Mouse (Mus musculus): Measurements from ENCODE around the gene Zfp661. TPM values are rescaled to one million over a fixed set of nuclear protein-coding genes. Genes with fewer than 3 reads are reported as not detected.

Zfp661 gene
- polyA plus RNA-seq, 1 experiment from 2014 or later, result 8.9 TPM

DNA sequence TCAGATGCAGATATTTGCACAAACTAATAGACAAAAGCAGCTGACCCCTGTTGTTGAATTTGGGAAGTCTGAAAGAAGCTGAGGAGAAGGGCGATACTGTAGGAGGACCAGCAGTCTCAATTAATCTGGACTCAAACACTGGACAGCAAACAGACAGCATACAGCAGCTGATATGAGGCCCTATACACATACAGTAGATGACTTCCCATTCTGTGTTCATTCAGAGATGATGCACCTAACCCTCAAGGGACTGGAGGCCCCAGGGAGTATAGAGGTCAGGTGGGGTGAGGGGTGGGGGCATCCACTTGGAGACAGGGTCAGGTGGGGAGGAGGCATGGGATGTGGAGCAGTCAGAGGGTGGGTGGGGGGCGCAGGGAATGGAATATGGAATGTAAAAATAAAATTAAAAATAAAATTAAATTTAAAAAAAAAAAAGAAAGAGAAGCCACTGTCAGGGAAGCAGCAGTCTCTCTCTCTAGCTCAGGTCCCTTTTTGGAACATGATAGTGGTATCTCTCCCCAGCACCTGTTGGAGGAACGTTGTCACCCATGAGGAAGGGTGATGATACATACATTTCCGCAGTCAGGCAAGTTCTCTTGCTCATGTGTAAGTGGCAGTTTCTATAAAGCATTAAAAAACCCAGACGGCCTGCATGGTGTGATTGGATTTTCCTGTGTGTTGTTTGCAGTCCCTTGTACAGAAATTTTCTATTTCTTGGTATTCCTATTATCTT lies 38.4 kb downstream of the Zfp661 start:
- H3K27ac ChIP-seq (ENCODE audit: low read depth, low read length), result no peak overlapping the region
- WGBS, result 76% methylated on average over 5 of the region's 5 CpGs
- no peaks in the 10 kb centered on the region for H3K36me3 ChIP-seq (ENCODE audit: control insufficient read depth, insufficient read depth, low read length)
- H3K27me3 ChIP-seq (ENCODE audit: control insufficient read depth, insufficient read depth, low read length), result no peaks in the 10 kb centered on the region
- no peak overlapping the region for H3K4me2 ChIP-seq (ENCODE audit: low read depth, low read length, severe bottlenecking)
- H3K4me1 ChIP-seq (replicated peaks; ENCODE audit: control insufficient read depth, insufficient read depth, low read length), result no peaks in the 10 kb centered on the region
- no peaks in the 10 kb centered on the region for H3K9me3 ChIP-seq (ENCODE audit: control insufficient read depth, low read length)
- DNase-seq (ENCODE audit: low spot score) (peak; percentile 20), ATAC-seq (replicated peaks; ENCODE audit: low FRiP score) (no peak)
- no peak overlapping the region for H3K4me3 ChIP-seq (ENCODE audit: low read depth, low read length)
- H3K9ac ChIP-seq (ENCODE audit: low read length), result no peak overlapping the region

DNA sequence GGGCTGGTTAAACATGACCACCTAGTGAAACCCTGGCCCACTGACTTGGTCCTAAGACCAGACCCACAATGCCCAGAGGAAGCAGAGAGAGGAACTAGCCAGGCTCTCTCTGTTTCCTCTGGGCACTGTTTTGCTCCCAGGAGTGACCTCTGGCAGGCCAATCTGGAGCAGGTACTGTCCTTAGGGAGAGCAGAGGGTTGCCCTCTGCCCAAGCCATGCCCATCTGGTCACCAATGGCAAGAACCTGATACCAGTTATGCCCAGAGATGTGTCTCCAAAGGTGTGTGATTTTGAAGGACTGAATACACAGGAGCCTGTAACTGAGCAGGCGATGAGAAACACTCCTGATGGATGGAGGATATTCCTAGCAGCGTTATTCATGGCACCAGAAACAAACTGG lies 45.2 kb downstream of the Zfp661 start:
- no peak for ATAC-seq (replicated peaks; ENCODE audit: low FRiP score)

GRCm38 (mm10) chr2:127541185-127541584 lies 45.7 kb downstream of the Zfp661 start, which contains the start of gene Prom2:
Prom2 (minus strand) TSS chr2:127541467.
- peak within 1 kb of the TSS; percentile 31; the same call in 1 of the 2 replicates for H3K4me2 ChIP-seq (ENCODE audit: low read depth, low read length, severe bottlenecking)
- no peaks in the 10 kb centered on the region for H3K9me3 ChIP-seq (ENCODE audit: control insufficient read depth, low read length)
- H3K4me1 ChIP-seq (replicated peaks; ENCODE audit: control insufficient read depth, insufficient read depth, low read length), result 0 out of 2 replicates have a peak, but pooled peaks cover 2% of the 10 kb centered on the region
- DNase-seq (ENCODE audit: low spot score), result no peak
- 0 out of 2 replicates have a peak within 1 kb of the TSS, but pooled peaks have one; percentile 1 for H3K4me3 ChIP-seq (ENCODE audit: low read depth, low read length)
- 4% methylated on average over 29 of the region's 29 CpGs for WGBS
- ATAC-seq (replicated peaks; ENCODE audit: low FRiP score), result no peak
- H3K9ac ChIP-seq (ENCODE audit: low read length), result no peak within 1 kb of the TSS
- H3K36me3 ChIP-seq (ENCODE audit: control insufficient read depth, insufficient read depth, low read length), result no peaks in the 10 kb centered on the region
- H3K27me3 ChIP-seq (ENCODE audit: control insufficient read depth, insufficient read depth, low read length), result peaks cover 34% of the 10 kb centered on the region
- no peak within 1 kb of the TSS for H3K27ac ChIP-seq (ENCODE audit: low read depth, low read length)

More for the DNA sequence above, 45.2 kb downstream of the Zfp661 start:
- Histone ChIP-seq H3K27me3 (ENCODE audit: control insufficient read depth, insufficient read depth, low read length) (peaks cover 34% of the 10 kb centered on the region), H3K4me3 (ENCODE audit: low read depth, low read length) (no peak overlapping the region), H3K4me2 (ENCODE audit: low read depth, low read length, severe bottlenecking) (no peak overlapping the region), H3K4me1 (replicated peaks; ENCODE audit: control insufficient read depth, insufficient read depth, low read length) (0 out of 2 replicates have a peak, but pooled peaks cover 2% of the 10 kb centered on the region), H3K27ac (ENCODE audit: low read depth, low read length) (no peak overlapping the region), H3K36me3 (ENCODE audit: control insufficient read depth, insufficient read depth, low read length) (no peaks in the 10 kb centered on the region), H3K9ac (ENCODE audit: low read length) (no peak overlapping the region), H3K9me3 (ENCODE audit: control insufficient read depth, low read length) (no peaks in the 10 kb centered on the region)
- DNase-seq (ENCODE audit: low spot score), result no peak
- WGBS, result 89% methylated on average over 2 of the region's 2 CpGs

DNA sequence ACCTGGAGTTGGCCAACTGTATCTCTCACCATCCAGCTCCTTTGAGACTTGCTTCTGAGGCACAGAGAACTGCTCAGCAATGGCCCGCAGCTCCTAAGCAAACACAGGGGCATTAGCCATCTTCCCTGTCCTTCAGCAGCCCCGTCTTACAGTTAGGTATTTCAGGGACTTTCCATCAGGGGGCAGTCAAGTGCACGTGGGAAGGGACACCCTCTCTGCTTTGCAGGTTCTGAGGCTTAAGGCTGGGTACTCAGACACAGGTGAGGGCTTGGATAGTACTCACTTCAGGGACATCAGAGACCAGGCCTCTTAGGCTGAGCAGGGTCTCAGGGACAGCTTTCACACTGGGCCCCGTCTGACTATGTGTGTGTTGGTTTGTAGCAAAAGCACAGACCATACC lies 47.4 kb downstream of the Zfp661 start:
- ATAC-seq (replicated peaks; ENCODE audit: low FRiP score) (no peak), DNase-seq (ENCODE audit: low spot score) (no peak)
- no peak overlapping the region for H3K9ac ChIP-seq (ENCODE audit: low read length)
- no peaks in the 10 kb centered on the region for H3K36me3 ChIP-seq (ENCODE audit: control insufficient read depth, insufficient read depth, low read length)
- H3K4me3 ChIP-seq (ENCODE audit: low read depth, low read length), result no peak overlapping the region
- no peak overlapping the region for H3K27ac ChIP-seq (ENCODE audit: low read depth, low read length)
- no peaks in the 10 kb centered on the region for H3K9me3 ChIP-seq (ENCODE audit: control insufficient read depth, low read length)
- peaks cover 34% of the 10 kb centered on the region for H3K27me3 ChIP-seq (ENCODE audit: control insufficient read depth, insufficient read depth, low read length)
- 0 out of 2 replicates have a peak, but pooled peaks cover 2% of the 10 kb centered on the region for H3K4me1 ChIP-seq (replicated peaks; ENCODE audit: control insufficient read depth, insufficient read depth, low read length)
- no peak overlapping the region for H3K4me2 ChIP-seq (ENCODE audit: low read depth, low read length, severe bottlenecking)
- WGBS, result 17% methylated on average over 4 of the region's 4 CpGs

DNA sequence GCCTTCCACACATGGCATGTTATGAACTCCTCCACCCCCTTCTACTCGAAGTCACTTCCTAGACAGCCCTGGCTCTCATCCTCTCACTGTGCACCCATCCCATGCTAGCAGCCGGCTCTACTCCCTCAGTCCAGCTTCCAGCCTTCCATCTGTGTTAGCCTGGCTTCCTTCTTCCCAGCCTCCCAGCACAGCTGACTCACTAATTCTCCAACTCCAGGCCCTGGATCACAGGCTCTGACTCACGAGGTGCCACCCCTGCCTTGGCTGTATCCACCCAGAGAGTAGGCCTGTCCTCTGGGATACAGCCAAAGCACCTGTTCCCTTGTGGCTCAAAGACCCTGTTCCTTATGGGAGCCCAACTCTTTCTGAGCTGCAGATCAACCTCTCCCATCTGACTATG lies 49.3 kb downstream of the Zfp661 start:
- no peak overlapping the region for H3K9ac ChIP-seq (ENCODE audit: low read length)
- DNase-seq (ENCODE audit: low spot score) (no peak), ATAC-seq (replicated peaks; ENCODE audit: low FRiP score) (no peak)
- no peaks in the 10 kb centered on the region for H3K9me3 ChIP-seq (ENCODE audit: control insufficient read depth, low read length)
- no peaks in the 10 kb centered on the region for H3K36me3 ChIP-seq (ENCODE audit: control insufficient read depth, insufficient read depth, low read length)
- no peak overlapping the region for H3K4me3 ChIP-seq (ENCODE audit: low read depth, low read length)
- H3K4me1 ChIP-seq (replicated peaks; ENCODE audit: control insufficient read depth, insufficient read depth, low read length), result 0 out of 2 replicates have a peak, but pooled peaks cover 2% of the 10 kb centered on the region
- WGBS, result 76% methylated on average over 3 of the region's 3 CpGs
- H3K27ac ChIP-seq (ENCODE audit: low read depth, low read length), result no peak overlapping the region
- peaks cover 29% of the 10 kb centered on the region for H3K27me3 ChIP-seq (ENCODE audit: control insufficient read depth, insufficient read depth, low read length)
- no peak overlapping the region for H3K4me2 ChIP-seq (ENCODE audit: low read depth, low read length, severe bottlenecking)

DNA sequence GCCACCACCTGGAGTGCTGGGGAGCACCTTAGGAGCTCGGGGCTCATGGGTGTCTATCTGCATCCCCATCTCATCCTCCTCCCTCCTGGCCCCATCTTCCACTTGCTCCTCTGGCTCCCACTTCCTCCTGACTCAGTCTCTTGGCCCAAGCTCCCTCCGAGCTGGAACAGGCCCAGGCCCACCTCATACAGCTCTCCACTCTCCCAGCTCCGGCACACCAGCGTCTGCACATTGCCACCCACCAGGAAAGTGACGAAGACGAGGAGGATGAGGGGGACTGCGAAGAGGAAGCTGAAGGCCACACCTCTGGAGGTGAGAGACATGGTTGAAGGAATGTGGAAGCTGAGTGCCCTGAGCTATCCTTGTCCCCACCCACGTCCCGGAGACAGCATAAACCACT lies 51.5 kb downstream of the Zfp661 start:
- no peak overlapping the region for H3K9ac ChIP-seq (ENCODE audit: low read length)
- no peaks in the 10 kb centered on the region for H3K36me3 ChIP-seq (ENCODE audit: control insufficient read depth, insufficient read depth, low read length)
- DNase-seq (ENCODE audit: low spot score) (no peak), ATAC-seq (replicated peaks; ENCODE audit: low FRiP score) (no peak)
- H3K4me3 ChIP-seq (ENCODE audit: low read depth, low read length), result no peak overlapping the region
- no peaks in the 10 kb centered on the region for H3K9me3 ChIP-seq (ENCODE audit: control insufficient read depth, low read length)
- 91% methylated on average over 9 of the region's 9 CpGs for WGBS
- H3K27me3 ChIP-seq (ENCODE audit: control insufficient read depth, insufficient read depth, low read length), result peaks cover 10% of the 10 kb centered on the region
- H3K27ac ChIP-seq (ENCODE audit: low read depth, low read length), result no peak overlapping the region
- no peaks in the 10 kb centered on the region for H3K4me1 ChIP-seq (replicated peaks; ENCODE audit: control insufficient read depth, insufficient read depth, low read length)
- H3K4me2 ChIP-seq (ENCODE audit: low read depth, low read length, severe bottlenecking), result no peak overlapping the region

DNA sequence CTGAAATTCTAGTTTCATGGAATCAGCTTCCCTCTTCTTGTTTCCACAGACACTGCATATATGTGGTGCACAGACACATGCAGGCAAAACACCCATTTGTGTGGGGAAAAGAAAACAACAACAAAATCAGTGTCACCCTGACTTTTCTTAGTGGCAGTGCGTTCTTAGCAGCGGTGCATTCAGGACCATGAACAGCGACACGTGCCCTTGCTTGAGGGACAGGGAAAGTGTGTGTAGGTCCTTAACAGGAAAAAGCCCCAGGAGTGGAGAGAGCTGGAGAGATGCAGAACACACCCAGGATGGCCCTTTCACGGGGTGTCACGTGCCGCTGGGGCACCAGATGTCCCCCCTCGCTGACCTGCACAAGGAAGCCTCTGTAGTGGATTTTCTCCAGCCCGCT lies 54.5 kb downstream of the Zfp661 start:
- no peak for ATAC-seq (replicated peaks; ENCODE audit: low FRiP score)
- Histone ChIP-seq H3K27ac (ENCODE audit: low read depth, low read length) (no peak overlapping the region), H3K9ac (ENCODE audit: low read length) (no peak overlapping the region), H3K27me3 (ENCODE audit: control insufficient read depth, insufficient read depth, low read length) (no peaks in the 10 kb centered on the region), H3K9me3 (ENCODE audit: control insufficient read depth, low read length) (no peaks in the 10 kb centered on the region), H3K36me3 (ENCODE audit: control insufficient read depth, insufficient read depth, low read length) (no peaks in the 10 kb centered on the region), H3K4me2 (ENCODE audit: low read depth, low read length, severe bottlenecking) (no peak overlapping the region), H3K4me3 (ENCODE audit: low read depth, low read length) (no peak overlapping the region), H3K4me1 (replicated peaks; ENCODE audit: control insufficient read depth, insufficient read depth, low read length) (no peaks in the 10 kb centered on the region)
- peak; percentile 62 for DNase-seq (ENCODE audit: low spot score)
- WGBS, result 15% methylated on average over 9 of the region's 9 CpGs

DNA sequence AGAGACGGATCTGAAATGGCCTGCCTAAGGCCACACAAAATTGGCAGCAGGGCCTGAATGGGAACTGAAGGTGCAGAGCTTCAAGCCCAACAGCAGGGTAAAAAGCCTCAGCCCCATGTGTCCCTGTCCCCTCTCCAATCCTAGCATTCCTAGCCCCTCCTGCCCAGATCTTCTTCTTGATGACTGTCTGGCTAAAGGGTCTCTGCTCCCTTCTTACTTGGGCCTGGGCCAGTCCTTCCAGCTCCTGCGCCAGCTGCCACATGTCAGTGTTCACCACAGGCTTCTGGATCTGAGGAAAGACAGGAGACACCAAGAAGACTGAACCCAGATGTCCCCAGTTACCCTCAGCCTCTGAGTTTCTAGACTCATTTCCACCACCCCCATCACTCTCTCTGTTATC lies 55.3 kb downstream of the Zfp661 start:
- no peaks in the 10 kb centered on the region for H3K36me3 ChIP-seq (ENCODE audit: control insufficient read depth, insufficient read depth, low read length)
- no peak for ATAC-seq (replicated peaks; ENCODE audit: low FRiP score)
- no peak for DNase-seq (ENCODE audit: low spot score)
- H3K27me3 ChIP-seq (ENCODE audit: control insufficient read depth, insufficient read depth, low read length), result no peaks in the 10 kb centered on the region
- H3K4me1 ChIP-seq (replicated peaks; ENCODE audit: control insufficient read depth, insufficient read depth, low read length), result no peaks in the 10 kb centered on the region
- H3K9me3 ChIP-seq (ENCODE audit: control insufficient read depth, low read length), result no peaks in the 10 kb centered on the region
- no peak overlapping the region for H3K4me2 ChIP-seq (ENCODE audit: low read depth, low read length, severe bottlenecking)
- no peak overlapping the region for H3K9ac ChIP-seq (ENCODE audit: low read length)
- 91% methylated on average over 2 of the region's 2 CpGs for WGBS
- no peak overlapping the region for H3K4me3 ChIP-seq (ENCODE audit: low read depth, low read length)
- H3K27ac ChIP-seq (ENCODE audit: low read depth, low read length), result no peak overlapping the region

- no peak overlapping the region for H3K4me3 ChIP-seq (ENCODE audit: low read depth, low read length)
- ATAC-seq (replicated peaks; ENCODE audit: low FRiP score), result no peak
- no peaks in the 10 kb centered on the region for H3K9me3 ChIP-seq (ENCODE audit: control insufficient read depth, low read length)
- no peak overlapping the region for H3K4me2 ChIP-seq (ENCODE audit: low read depth, low read length, severe bottlenecking)
- no peaks in the 10 kb centered on the region for H3K27me3 ChIP-seq (ENCODE audit: control insufficient read depth, insufficient read depth, low read length)
- no peak for DNase-seq (ENCODE audit: low spot score)
- H3K27ac ChIP-seq (ENCODE audit: low read depth, low read length), result no peak overlapping the region
- WGBS, result 80% methylated on average over 3 of the region's 3 CpGs
- H3K36me3 ChIP-seq (ENCODE audit: control insufficient read depth, insufficient read depth, low read length), result no peaks in the 10 kb centered on the region
- H3K4me1 ChIP-seq (replicated peaks; ENCODE audit: control insufficient read depth, insufficient read depth, low read length), result no peaks in the 10 kb centered on the region
- no peak overlapping the region for H3K9ac ChIP-seq (ENCODE audit: low read length)
Measured at GRCm38 (mm10) chr2:127530418-127530817, 56.5 kb downstream of the Zfp661 start.

Data from forebrain, embryonic 11.5 days (tissue).